Mouse (Mus musculus): ENCODE results near the gene Prmt8.

- TF ChIP-seq POLR2A (IDR thresholded peaks at IDR 0.05; ENCODE audit: low read depth, low read length) (no peak), CTCF (IDR thresholded peaks at IDR 0.05; ENCODE audit: extremely low read depth, insufficient read depth, insufficient read length, insufficient replicate concordance) (no peak)
Measured at GRCm38 (mm10) chr6:127687181-127687860, 82.0 kb downstream of the Prmt8 start.
